Mouse (Mus musculus) lung, postnatal 0 days (tissue): ENCODE measurements around the gene Gm10842. TPM values are rescaled to one million over a fixed set of nuclear protein-coding genes. Genes with fewer than 3 reads are reported as not detected.

Experiments used
- ATAC-seq: fragments of 200-750 bp; cut with Nextera tagmentation; 2 replicates; pipeline ENCODE4 v1.8.0; 2017; ENCODE audit warnings: moderate library complexity
- DNase-seq: peaks from one replicate; pipeline ENCODE4 v3.0.0-alpha.2; 2016; ENCODE audit warnings: low spot score
- H3K27ac ChIP-seq: fragments of 300-500 bp; sonication (generic); 2 replicates; pipeline ENCODE4 v1.5.1; 2014; ENCODE audit warnings: antibody characterized with exemption, mild to moderate bottlenecking, low read length, mixed read lengths
- H3K27me3 ChIP-seq: fragments of 300-500 bp; sonication (generic); replicated peaks from 2 replicates; pipeline ENCODE4 v1.6.1; 2014; ENCODE audit warnings: low read length, mixed read lengths; ENCODE audit not compliant: insufficient read depth
- H3K36me3 ChIP-seq: fragments of 300-500 bp; sonication (generic); 2 replicates; pipeline ENCODE4 v1.6.1; 2014; ENCODE audit warnings: low read length, mixed read lengths; ENCODE audit not compliant: insufficient read depth
- H3K4me1 ChIP-seq: fragments of 300-500 bp; sonication (generic); 2 replicates; pipeline ENCODE4 v1.6.1; 2014; ENCODE audit warnings: antibody characterized with exemption, low read depth, low read length, mixed read lengths; ENCODE audit not compliant: insufficient read depth
- H3K4me2 ChIP-seq: fragments of 300-500 bp; sonication (generic); replicated peaks from 2 replicates; pipeline ENCODE4 v1.6.1; 2014; ENCODE audit warnings: low read depth, mild to moderate bottlenecking, low read length, moderate library complexity, mixed read lengths
- H3K4me3 ChIP-seq: fragments of 300-500 bp; sonication (generic); 2 replicates; pipeline ENCODE4 v1.5.1; 2014; ENCODE audit warnings: low read depth, low read length
- H3K9ac ChIP-seq: fragments of 300-500 bp; sonication (generic); replicated peaks from 2 replicates; pipeline ENCODE4 v1.6.1; 2014; ENCODE audit warnings: low read depth, mild to moderate bottlenecking
- H3K9me3 ChIP-seq: fragments of 300-500 bp; sonication (generic); 2 replicates; pipeline ENCODE4 v1.6.1; 2016; ENCODE audit warnings: low read length, mixed read lengths
- CTCF ChIP-seq: IDR thresholded peaks from 2 replicates; pipeline ENCODE4 v1.5.1; 2016; ENCODE audit warnings: antibody characterized with exemption, mild to moderate bottlenecking
- EP300 ChIP-seq: IDR thresholded peaks from 2 replicates; pipeline ENCODE4 v1.6.1; 2016; ENCODE audit warnings: antibody characterized with exemption, mild to moderate bottlenecking, control low read depth
- WGBS: fragments of 180-500 bp; shearing (Covaris S2); extraction: QIAGEN DNeasy Blood & Tissue Kit; methylation state at CpG from one replicate; pipeline ENCODE4 v1.1.7; 2014; 5-methylcytosine and 5-hydroxymethylcytosine counted together
- polyA plus RNA-seq: library from polyadenylated mRNA; unstranded; fragments of >200 nt; fragmentation: Nextera tagmentation; extraction: Ambion mirVana; gene quantifications from 2 replicates; pipeline ENCODE4 v1.2.1, GENCODE M21; 2015

Gene Gm10842
- polyA plus RNA-seq, 1 experiment from 2014 or later: not detected

- no peaks in the 10 kb centered on the region for H3K27me3 ChIP-seq
- no peaks in the 10 kb centered on the region for H3K36me3 ChIP-seq
- H3K4me3 ChIP-seq: no peak overlapping the region
- TF ChIP-seq EP300 (no peak), CTCF (no peak)
- ATAC-seq: no peak
- no peak for DNase-seq
- no peak overlapping the region for H3K27ac ChIP-seq
- H3K4me1 ChIP-seq: no peaks in the 10 kb centered on the region
- WGBS: 88% methylated on average over 3 of the region's 3 CpGs
- H3K9ac ChIP-seq: no peak overlapping the region
- H3K4me2 ChIP-seq: no peak overlapping the region
- H3K9me3 ChIP-seq: no peaks in the 10 kb centered on the region
These were observed 45.5 kb downstream of the Gm10842 start for GRCm38 (mm10) chr11:105192186-105192585.

Other genes starting within 250 kb of the Gm10842 start
- not detected in 2 replicates for gene Efcab3, start 83.3 kb upstream of the Gm10842 start, polyA plus RNA-seq
- gene Mettl2, start 20.5 kb upstream of the Gm10842 start, polyA plus RNA-seq: 14.9 and 16.2 TPM in 2 replicates
- gene Tlk2, start 31.9 kb downstream of the Gm10842 start, polyA plus RNA-seq: 14.4 and 14.8 TPM in 2 replicates
- gene Mrc2, start 145.8 kb downstream of the Gm10842 start, polyA plus RNA-seq: 20.0 and 22.6 TPM in 2 replicates